Mouse (Mus musculus) MEL (cell line): ENCODE results near the gene Mbd3. TPM values are rescaled to one million over a fixed set of nuclear protein-coding genes. Genes with fewer than 3 reads are reported as not detected.

Experiments used
- DNase-seq: peaks from one replicate; pipeline ENCODE4 v3.0.0; 2011; ENCODE audit warnings: low read depth, low spot score
- H3K27ac ChIP-seq: 2 replicates; pipeline ENCODE4 v1.5.1; 2012; ENCODE audit warnings: low read depth, mild to moderate bottlenecking, control low read depth, low read length, moderate library complexity; ENCODE audit not compliant: control insufficient read depth
- H3K27me3 ChIP-seq, 2 experiments: fragments of 150-350 bp in 1 of 2; sonication (generic) in 1 of 2; 2 replicates each; pipeline ENCODE4 v1.6.1; 2012; ENCODE audit warnings: low read length in 2 of 2, mild to moderate bottlenecking in 2 of 2, improper control_type of control experiment in 1 of 2, moderate library complexity in 1 of 2; ENCODE audit not compliant: insufficient read depth in 2 of 2, control insufficient read depth in 1 of 2
- H3K36me3 ChIP-seq, 2 experiments: 2 replicates each; pipeline ENCODE4 v1.6.1; 2012 to 2014; ENCODE audit warnings: low read length in 2 of 2, improper control_type of control experiment in 1 of 2, inconsistent platforms in 1 of 2, mild to moderate bottlenecking in 1 of 2; ENCODE audit not compliant: insufficient read depth in 2 of 2, control insufficient read depth in 1 of 2
- H3K4me1 ChIP-seq, 2 experiments: fragments of 150-350 bp in 1 of 2; sonication (generic) in 1 of 2; 2 replicates each; pipeline ENCODE4 v1.6.1; 2012; ENCODE audit warnings: low read length in 2 of 2, improper control_type of control experiment in 1 of 2, mild to moderate bottlenecking in 1 of 2; ENCODE audit not compliant: insufficient read depth in 2 of 2, control insufficient read depth in 1 of 2
- H3K4me3 ChIP-seq, 2 experiments: fragments of 150-350 bp in 1 of 2; sonication (generic) in 1 of 2; 2 replicates each; pipeline ENCODE4 v1.5.1; 2012; ENCODE audit warnings: low read depth in 2 of 2, low read length in 2 of 2, mild to moderate bottlenecking in 2 of 2, moderate library complexity in 2 of 2, control low read depth in 1 of 2, improper control_type of control experiment in 1 of 2; ENCODE audit not compliant: control insufficient read depth in 1 of 2, insufficient read depth in 1 of 2
- H3K79me2 ChIP-seq: 2 replicates; pipeline ENCODE4 v1.6.1; 2012; ENCODE audit warnings: mild to moderate bottlenecking, low read length, moderate library complexity; ENCODE audit not compliant: control insufficient read depth, poor library complexity, insufficient read depth
- H3K9ac ChIP-seq: 2 replicates; pipeline ENCODE4 v1.6.1; 2012; ENCODE audit warnings: low read depth, mild to moderate bottlenecking, control low read depth, low read length, moderate library complexity; ENCODE audit not compliant: control insufficient read depth, poor library complexity, severe bottlenecking
- H3K9me3 ChIP-seq: fragments of 150-350 bp; sonication (generic); replicated peaks from 2 replicates; pipeline ENCODE4 v1.6.1; 2012; ENCODE audit warnings: mild to moderate bottlenecking, low read length, improper control_type of control experiment, moderate library complexity; ENCODE audit not compliant: insufficient read depth
- GATA1 ChIP-seq: IDR thresholded peaks from 2 replicates; pipeline ENCODE4 v1.6.1; 2011; ENCODE audit warnings: low read depth, low read length, improper control_type of control experiment
- HCFC1 ChIP-seq: IDR thresholded peaks from 2 replicates; pipeline ENCODE4 v1.6.1; 2012; ENCODE audit warnings: low read depth, mild to moderate bottlenecking, inconsistent platforms, low read length, improper control_type of control experiment, moderate library complexity
- JUND ChIP-seq: IDR thresholded peaks from 2 replicates; pipeline ENCODE4 v1.6.1; 2011; ENCODE audit warnings: low read depth, mild to moderate bottlenecking, improper control_type of control experiment, low read length
- KAT2A ChIP-seq: conservative IDR thresholded peaks from 2 replicates; pipeline ENCODE4 v1.6.1; 2012; ENCODE audit warnings: low read depth, low read length, improper control_type of control experiment, inconsistent platforms
- MAX ChIP-seq: IDR thresholded peaks from 2 replicates; pipeline ENCODE4 v1.6.1; 2011; ENCODE audit warnings: low read length, improper control_type of control experiment
- MXI1 ChIP-seq: IDR thresholded peaks from 2 replicates; pipeline ENCODE4 v1.6.1; 2011; ENCODE audit warnings: mild to moderate bottlenecking, low read depth, low read length, improper control_type of control experiment
- POLR2A ChIP-seq, 2 experiments: IDR thresholded peaks; 2 replicates each; pipeline ENCODE4 v1.6.1; 2011 to 2012; ENCODE audit warnings: low read length in 2 of 2, mild to moderate bottlenecking in 2 of 2, control low read depth in 1 of 2, improper control_type of control experiment in 1 of 2, low read depth in 1 of 2, moderate library complexity in 1 of 2; ENCODE audit not compliant: control insufficient read depth in 1 of 2, insufficient read depth in 1 of 2, poor library complexity in 1 of 2
- TBP ChIP-seq: IDR thresholded peaks from 2 replicates; pipeline ENCODE4 v1.8.0; 2011; ENCODE audit warnings: low read depth, low read length, improper control_type of control experiment
- TCF12 ChIP-seq: IDR thresholded peaks from 2 replicates; pipeline ENCODE4 v1.6.1; 2014; ENCODE audit warnings: low read depth, mild to moderate bottlenecking, inconsistent platforms, low read length, improper control_type of control experiment, moderate library complexity
- USF2 ChIP-seq, 2 experiments: IDR thresholded peaks; 2 replicates each; pipeline ENCODE4 v1.6.1; 2011 to 2012; ENCODE audit warnings: improper control_type of control experiment in 2 of 2, low read length in 2 of 2, borderline replicate concordance in 1 of 2, inconsistent platforms in 1 of 2, low read depth in 1 of 2, mild to moderate bottlenecking in 1 of 2; ENCODE audit not compliant: insufficient read depth in 1 of 2
- ZC3H11A ChIP-seq: IDR thresholded peaks from 2 replicates; pipeline ENCODE4 v1.6.1; 2012; ENCODE audit warnings: low read depth, mild to moderate bottlenecking, inconsistent platforms, low read length, improper control_type of control experiment
- ZKSCAN1 ChIP-seq: IDR thresholded peaks from 2 replicates; pipeline ENCODE4 v1.6.1; 2012; ENCODE audit warnings: low read depth, mild to moderate bottlenecking, inconsistent platforms, low read length, improper control_type of control experiment, moderate library complexity
- ZNF384 ChIP-seq: IDR thresholded peaks from 2 replicates; pipeline ENCODE4 v1.6.1; 2012; ENCODE audit warnings: low read depth, mild to moderate bottlenecking, inconsistent platforms, low read length, improper control_type of control experiment
- polyA plus RNA-seq, 2 experiments: library from polyadenylated mRNA; stranded (reverse) in 1 of 2; unstranded in 1 of 2; fragments of >175 nt in 1 of 2; fragments of >200 nt in 1 of 2; gene quantifications; 2 replicates each; pipeline versions ENCODE4 v1.2.1 to v1.2.4; 2012; ENCODE audit warnings: low replicate concordance in 2 of 2, low read depth in 1 of 2; ENCODE audit not compliant: insufficient read length in 2 of 2, insufficient read depth in 1 of 2, missing spikeins in 1 of 2
- total RNA-seq: library from RNA; depleted of rRNA; stranded (reverse); fragments of 300-350 nt; gene quantifications from 2 replicates; pipeline ENCODE4 v1.2.3, GENCODE M21; 2012

The Mbd3 gene
- total and polyA plus RNA-seq, 3 experiments, result 81.4 to 289 TPM; not detected in 1

DNA sequence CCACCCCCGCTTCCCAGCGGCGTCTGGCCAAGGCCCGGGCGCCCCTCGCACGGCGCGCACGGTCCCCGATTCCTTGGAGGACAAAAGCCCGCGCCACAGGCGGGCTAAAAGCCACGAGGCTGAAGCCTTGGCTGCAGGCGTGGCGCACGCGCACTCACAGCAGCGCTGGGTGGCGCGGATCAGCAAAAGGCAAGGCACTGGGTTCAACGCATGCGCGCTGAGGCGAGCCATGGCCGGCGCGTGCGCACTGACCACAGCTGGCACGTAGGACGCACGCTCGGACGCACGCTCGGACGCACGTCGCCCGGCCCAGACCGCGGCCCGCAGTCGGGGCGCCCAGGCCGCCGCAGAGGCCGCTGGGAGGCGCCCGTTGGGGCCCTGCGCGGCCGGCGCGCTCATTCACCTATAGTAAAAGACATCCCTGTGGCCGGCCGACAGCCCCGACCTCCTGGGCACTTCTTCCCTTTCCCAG is 595 bp downstream of the Mbd3 start (continued):
- TF ChIP-seq ZC3H11A (no peak), HCFC1 (peak; percentile 79), USF2 (IDR thresholded peaks at IDR 0.05; ENCODE audit: borderline replicate concordance in 1 of 2, insufficient read depth in 1 of 2, low read depth in 1 of 2, low read length in 2 of 2) (no peak), ZNF384 (no peak), KAT2A (no peak; the same call in 1 of the 2 replicates), JUND (no peak), TBP (peak; percentile 72)

DNA sequence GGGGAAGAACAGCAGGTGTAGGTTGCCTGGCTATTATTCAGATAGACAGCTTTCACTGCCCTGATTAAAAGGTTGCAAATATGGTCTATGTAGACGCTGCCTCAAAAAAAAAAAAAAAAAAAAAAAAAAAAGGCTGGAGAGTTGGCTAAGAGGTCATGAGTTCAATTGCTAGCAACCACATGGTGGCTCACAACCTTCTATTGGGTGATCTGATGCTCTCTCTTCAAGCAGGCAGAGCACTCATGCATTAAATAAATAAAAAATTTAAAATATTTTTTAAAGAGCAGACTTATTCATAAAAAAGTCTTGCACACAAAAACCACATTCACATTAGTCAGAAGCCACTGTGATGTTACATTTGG is 1.2 kb downstream of the Mbd3 start:
- no peak for DNase-seq
- Histone ChIP-seq H3K9me3 (no peaks in the 10 kb centered on the region), H3K36me3 (peaks cover 12 to 21% of the 10 kb centered on the region in 2 experiments), H3K27ac (peak overlapping the region; percentile 90), H3K9ac (peak overlapping the region; percentile 97), H3K27me3 (no peaks in the 10 kb centered on the region), H3K79me2 (peaks cover 30% of the 10 kb centered on the region), H3K4me1 (peaks cover 0 to 26% of the 10 kb centered on the region in 2 experiments; a peak in 3 of 4 replicates), H3K4me3 (peak overlapping the region; percentile 58 to 69)
- peak; percentile 83 for TF ChIP-seq ZNF384
- TF ChIP-seq HCFC1, result no peak

DNA sequence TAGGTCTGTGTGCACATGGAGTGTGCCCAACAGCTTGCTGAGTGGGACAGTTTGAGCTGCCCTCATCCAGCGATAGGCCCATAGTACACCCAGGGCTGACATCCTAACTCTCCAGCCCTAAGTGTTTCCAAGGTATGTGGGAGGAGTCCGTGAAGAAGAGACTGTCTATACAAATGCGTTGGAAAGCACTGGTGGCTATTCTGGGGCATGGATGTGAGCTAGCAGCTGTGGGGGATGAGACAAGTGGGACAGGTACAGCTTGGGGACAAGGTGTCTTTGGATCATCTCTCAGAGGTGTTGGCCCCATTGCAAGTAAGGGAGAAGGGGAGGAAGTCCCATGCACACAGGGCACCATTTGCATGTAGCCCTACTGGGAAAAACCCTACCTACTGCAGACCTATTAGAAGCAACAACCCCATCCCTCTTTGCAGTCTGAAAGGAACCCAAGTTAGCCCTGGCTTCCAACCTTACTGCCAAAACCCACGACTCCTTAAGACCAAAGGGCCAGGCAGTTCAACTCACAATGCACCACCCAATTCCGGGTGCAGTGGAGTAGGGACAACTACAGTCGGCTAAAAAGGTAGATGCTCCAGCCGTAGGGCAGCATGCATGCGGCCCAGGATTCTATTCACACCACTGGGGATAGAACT is 1.7 kb downstream of the Mbd3 start:
- Histone ChIP-seq H3K79me2 (peaks cover 30% of the 10 kb centered on the region), H3K36me3 (peaks cover 12 to 21% of the 10 kb centered on the region in 2 experiments), H3K4me3 (peak overlapping the region; percentile 58 to 69), H3K9ac (peak overlapping the region; percentile 97)
- peak; percentile 50 for DNase-seq
- peak; percentile 37; the same call in 1 of the 2 replicates for TF ChIP-seq MAX
- peak; percentile 31 to 48; a peak in 2 of 4 replicates for TF ChIP-seq POLR2A (IDR thresholded peaks at IDR 0.05; ENCODE audit: control insufficient read depth in 1 of 2, insufficient read depth in 1 of 2, low read depth in 1 of 2, low read length in 2 of 2, poor library complexity in 1 of 2)
- 0 out of 2 replicates have a peak, but pooled peaks have one; percentile 8 for TF ChIP-seq ZKSCAN1
- TF ChIP-seq GATA1, result no peak
- no peak for TF ChIP-seq TCF12
- TF ChIP-seq MXI1, result 0 out of 2 replicates have a peak, but pooled peaks have one; percentile 33
- TF ChIP-seq, all 39 proteins: peak for 4
- Histone ChIP-seq H3K4me1 (peaks cover 0 to 26% of the 10 kb centered on the region in 2 experiments; a peak in 3 of 4 replicates), H3K27me3 (no peaks in the 10 kb centered on the region), H3K9me3 (no peaks in the 10 kb centered on the region), H3K27ac (peak overlapping the region; percentile 90)
